Mouse (Mus musculus) heart, postnatal 36 days (tissue): ENCODE data around the gene Gss. TPM values are rescaled to one million over a fixed set of nuclear protein-coding genes. Genes with fewer than 3 reads are reported as not detected.
A peak's percentile ranks its signal among the peaks of the same experiment; 100 is the strongest.
"Not testable (repeated sequence)": the region's sequence is repeated elsewhere in the genome, so short reads cannot be mapped to it uniquely, and the experiment has no call there.

Source experiments
- DNase-seq, 2 experiments: peaks; one replicate each; pipeline ENCODE4 v3.0.0; 2021 to 2022
- intact Hi-C: fragments of 180-260 bp; cut with DNase I; formaldehyde crosslinking; loops from one replicate; pipeline ENCODE4 v1.15.1; 2025
- total RNA-seq, 2 experiments: library from RNA; stranded (reverse); gene quantifications; 2 replicates each; pipeline ENCODE4 v1.2.3; 2021

The Gss gene
- total RNA-seq, 2 experiments from 2014 or later = 14.8 to 16.9 TPM

DNA sequence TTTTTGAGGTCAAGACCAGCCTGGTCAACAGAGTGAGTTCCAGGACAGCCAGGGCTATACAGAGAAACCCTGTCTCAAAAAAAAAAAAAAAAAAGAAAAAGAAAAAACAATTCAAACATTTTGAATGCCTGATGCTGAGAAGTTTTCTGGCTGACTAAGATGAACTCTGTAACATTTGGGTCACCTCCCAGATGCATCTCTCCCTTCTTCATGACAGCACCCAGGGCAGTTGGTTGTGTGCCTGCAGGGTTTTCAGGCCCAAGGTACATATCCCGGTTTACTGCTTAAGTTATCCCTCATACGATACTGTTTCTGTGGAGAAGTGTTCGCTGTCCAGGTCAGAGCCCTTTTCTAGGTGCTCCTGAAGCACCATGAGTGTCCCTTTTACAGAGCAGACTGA, 12.3 kb downstream of the Gss start:
- intact Hi-C loops = no loop called here
- no peak for DNase-seq

GRCm38 (mm10) chr2:155576656-155577055, 16.0 kb downstream of the Gss start:
- DNase-seq = no peak
- intact Hi-C loops = no loop called here

DNA sequence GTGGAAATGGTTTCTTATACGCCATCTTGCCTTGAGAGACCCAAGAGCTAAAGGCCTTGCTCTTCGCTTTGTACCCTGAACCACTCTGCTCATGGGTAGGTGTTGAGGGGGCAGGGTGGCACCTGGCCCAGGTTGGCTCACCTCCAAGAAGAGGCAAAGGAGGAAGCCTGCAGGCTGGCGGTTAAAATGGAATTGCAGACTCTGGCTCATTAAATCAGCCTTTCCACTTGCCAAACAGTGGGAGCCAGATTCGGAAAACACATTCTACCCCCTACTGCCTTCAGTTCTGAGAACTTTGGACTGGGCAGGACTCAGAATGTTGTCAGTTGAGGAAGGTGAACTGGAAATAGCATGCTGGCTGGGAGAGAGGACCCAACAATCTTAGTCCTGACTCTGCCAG, 17.9 kb downstream of the Gss start:
- peak; percentile 16 to 27 for DNase-seq
- intact Hi-C loops = no loop called here

GRCm38 (mm10) chr2:155573996-155574395, 18.6 kb downstream of the Gss start:
- no peak for DNase-seq
- intact Hi-C loops = no loop called here

DNA sequence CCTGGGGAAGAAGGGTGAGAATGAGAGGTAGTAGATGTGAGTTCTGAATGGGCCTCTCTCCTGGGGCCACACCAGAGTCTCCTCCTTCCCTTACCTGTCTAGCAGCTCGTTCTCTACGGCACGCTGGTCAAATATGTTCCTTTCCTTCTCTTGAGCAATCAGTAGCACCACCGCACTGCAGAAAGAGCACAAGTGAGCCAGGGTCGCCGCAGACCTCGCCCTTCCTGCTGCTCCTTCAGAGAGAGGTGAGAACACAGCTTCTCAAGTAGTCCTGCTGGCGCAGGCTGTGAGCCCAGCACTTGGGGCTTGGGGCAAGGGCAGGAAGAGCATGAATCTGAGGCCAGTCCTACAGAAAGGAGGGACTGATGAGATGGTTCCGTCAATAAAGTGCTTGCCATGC, 19.6 kb downstream of the Gss start:
- no peak for DNase-seq
- intact Hi-C loops = no loop called here

DNA sequence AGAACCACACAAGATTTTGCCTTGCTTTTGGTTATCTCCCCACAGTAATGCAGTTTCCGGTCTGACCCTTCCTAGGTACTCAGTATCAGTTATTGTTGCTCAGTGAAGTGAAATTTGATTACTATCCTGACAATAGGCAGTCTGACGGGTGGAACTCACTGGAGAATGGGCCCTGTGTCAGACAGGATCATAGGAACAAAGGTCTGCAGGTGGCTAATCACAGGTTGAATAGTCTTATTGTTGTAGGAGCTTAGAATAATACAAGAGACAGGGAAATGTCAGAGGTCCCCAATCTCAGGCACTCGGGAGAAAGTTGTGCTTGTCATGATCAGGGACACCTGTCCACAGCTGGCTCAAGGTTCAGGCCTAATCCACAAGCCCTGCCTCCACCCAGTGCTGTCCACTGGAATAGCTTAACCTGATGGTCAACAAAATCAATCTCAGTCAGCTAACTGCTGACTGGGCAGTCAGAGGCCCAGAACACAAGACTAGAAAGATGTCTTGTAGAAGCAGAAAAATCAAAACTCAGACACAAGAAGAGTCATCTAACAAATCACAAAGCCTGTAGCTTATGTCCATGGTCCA, 23.3 kb downstream of the Gss start:
- DNase-seq = no peak
- intact Hi-C loops = no loop called here

GRCm38 (mm10) chr2:155567751-155568150, 24.9 kb downstream of the Gss start:
- no peak for DNase-seq
- intact Hi-C loops = no loop called here

DNA sequence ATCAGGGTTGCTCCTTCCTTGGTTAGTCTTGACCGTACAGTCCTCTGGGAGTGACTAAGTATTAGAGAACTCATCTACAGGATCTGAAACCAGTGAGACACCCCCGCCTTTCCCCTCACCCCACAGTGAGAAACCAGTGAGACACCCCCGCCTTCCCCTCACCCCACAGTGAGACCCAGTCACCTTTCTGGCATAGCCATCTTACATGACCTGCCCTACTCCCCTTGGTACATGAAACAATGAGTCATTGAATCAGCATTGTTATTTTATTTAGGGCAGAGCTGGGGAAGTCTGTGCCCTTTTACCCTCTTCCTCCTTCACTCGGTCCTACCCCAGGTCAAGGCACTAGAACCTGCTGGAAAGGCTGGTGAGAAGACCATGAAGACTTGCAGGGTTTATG, 29.7 kb downstream of the Gss start:
- DNase-seq = no peak
- intact Hi-C loops = no loop called here

DNA sequence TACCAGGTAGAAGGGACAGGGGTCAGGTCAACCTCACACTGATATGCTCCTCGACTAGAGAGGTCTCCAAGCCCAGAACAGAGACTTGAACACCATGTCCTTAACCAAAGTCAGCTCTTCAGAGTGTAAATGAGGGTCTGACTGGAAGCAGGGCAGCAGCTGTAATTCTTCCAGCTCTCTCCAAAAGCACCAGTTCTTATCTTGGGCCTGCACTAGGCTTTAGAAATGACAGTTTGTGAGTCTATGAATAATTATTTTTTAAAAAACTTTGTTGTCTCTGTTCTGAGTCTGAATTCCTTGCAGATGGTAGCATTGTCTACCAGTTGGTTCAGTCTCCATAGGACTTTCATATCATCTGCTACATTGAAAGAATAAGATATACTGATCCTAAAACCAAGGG, 30.4 kb downstream of the Gss start:
- DNase-seq = no peak
- intact Hi-C loops = no loop called here

- intact Hi-C loops = no loop called here
- DNase-seq = no peak
These were observed 38.1 kb downstream of the Gss start for GRCm38 (mm10) chr2:155554426-155554985.

- intact Hi-C loops = no loop called here
- no peak for DNase-seq
These were observed 39.7 kb downstream of the Gss start for GRCm38 (mm10) chr2:155552949-155553354.

DNA sequence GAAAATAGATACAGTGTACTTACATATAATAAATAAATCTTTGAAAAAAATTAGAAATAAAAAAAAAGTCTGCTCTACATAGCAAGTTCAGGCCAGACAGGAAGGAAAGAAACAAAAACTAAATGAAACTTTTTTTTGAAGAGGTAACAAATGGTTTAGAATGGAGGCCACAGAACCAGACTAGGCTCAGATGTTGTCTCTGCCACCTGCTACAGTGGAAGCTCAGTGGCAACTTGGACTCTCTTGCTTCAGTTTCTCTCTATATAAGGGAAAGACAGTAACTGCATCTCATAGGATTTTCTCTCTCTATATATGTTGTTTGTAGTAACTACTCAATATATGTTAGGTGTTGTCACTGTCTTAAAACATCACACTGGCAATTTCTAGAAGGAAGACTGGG, 40.3 kb downstream of the Gss start:
- intact Hi-C loops = no loop called here
- no peak for DNase-seq

DNA sequence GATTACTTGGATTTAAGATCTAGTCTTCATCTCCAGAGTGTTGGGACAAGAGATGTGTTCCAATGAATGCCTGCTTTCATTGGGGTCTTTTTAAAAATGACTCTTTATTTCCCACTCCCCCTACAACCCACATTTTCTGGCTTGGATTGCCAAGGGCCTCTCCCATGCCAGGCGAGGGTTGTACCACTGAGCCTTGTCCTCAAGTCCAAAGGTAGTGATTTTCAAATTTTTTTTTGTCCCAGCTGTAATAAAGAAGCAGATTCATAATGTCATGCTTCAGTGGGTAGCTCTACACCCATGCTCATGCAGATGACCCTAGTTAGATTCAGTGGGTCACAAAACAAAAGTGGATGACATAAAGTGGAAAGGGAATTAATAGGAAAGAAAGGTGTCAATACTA, 45.7 kb downstream of the Gss start:
- intact Hi-C loops = no loop called here

DNA sequence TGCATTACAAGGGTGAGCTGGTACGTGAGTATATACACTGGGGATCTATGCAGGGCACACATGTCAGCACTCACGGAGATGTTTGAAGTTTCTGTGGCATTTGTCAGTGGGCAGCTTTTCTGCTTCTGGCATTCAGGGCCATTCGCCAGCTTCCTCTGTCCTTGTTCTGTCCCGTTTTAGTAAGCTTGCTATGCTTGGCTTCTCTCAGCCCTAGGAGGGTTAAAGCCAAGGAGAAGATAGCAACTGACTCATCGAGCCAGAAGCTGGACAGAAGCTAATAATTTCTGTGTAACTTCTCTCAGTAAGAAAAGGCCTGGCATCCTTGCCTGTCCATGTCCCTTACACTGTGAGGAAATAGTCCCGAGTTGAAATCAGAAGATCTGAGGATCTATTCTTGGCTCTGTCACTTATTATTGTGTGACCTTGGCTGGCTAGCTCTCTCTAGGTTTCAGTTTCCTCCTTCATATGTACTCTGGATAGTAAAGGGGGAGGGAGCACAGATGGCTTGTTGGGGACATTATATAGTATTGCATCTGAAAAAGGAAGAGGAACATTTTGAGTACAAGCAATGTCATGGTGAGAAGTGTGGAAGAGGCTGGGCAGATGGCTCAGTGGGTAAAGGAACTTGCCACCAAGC, 51.7 kb downstream of the Gss start:
- peak; percentile 38 to 43 for DNase-seq
- intact Hi-C loops = no loop called here

More for the DNA sequence above, 45.7 kb downstream of the Gss start:
- no peak for DNase-seq

- DNase-seq = no peak
- intact Hi-C loops = no loop called here
These were observed 52.9 kb downstream of the Gss start for GRCm38 (mm10) chr2:155539696-155540095.

DNA sequence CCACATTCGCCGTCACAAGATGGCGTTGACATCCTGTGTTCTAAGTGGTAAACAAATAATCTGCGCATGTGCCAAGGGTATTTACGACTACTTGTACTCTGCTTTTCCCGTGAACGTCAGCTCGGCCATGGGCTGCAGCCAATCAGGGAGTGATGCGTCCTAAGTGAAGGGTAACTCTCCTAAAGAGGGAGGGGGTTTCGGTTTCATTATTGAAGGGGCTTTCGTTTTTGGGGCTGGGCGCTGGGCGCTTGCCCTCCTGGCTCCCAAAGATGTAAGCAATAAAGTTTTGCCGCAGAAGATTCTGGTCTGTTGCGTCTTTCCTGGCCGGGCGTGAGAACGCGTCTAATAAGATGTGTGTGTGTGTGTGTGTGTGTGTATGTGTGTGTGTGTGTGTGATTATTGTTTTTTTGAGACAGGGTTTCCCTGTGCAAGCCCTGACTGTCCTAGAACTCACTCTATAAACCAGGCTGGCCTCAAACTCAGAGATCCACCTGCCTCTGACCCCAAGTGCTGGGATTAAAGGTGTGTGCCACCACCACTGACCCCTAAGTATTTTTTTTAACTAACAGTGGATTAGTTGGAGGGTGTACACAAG, 54.0 kb downstream of the Gss start:
- DNase-seq, intact Hi-C loops: not testable (repeated sequence)

GRCm38 (mm10) chr2:155537761-155538462, 54.7 kb downstream of the Gss start:
- intact Hi-C loops = no loop called here
- DNase-seq = no peak

DNA sequence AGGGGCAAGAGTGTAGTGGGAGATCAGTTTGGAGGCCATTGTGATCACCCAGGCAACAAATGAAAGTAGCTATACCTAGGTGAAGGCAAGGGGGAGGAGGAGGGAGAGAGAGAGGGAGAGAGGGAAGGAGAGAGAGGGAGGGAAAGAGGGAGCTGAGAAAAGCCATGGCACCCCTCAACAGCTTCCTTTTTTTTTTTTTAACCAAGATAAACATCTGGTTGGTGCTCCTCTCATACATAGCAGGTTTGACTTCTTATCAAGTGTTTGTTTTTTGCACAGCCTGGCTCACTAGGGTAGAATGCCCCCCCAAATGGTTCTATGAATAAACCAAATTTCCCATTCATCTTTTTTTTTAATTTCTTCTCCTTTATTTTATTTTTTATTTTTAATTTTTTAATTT, 56.3 kb downstream of the Gss start:
- no peak for DNase-seq
- intact Hi-C loops = no loop called here

- intact Hi-C loops = no loop called here
- DNase-seq = no peak
These were observed 65.2 kb downstream of the Gss start for GRCm38 (mm10) chr2:155527367-155527766.

- DNase-seq = no peak
- intact Hi-C loops = no loop called here
These were observed 68.2 kb downstream of the Gss start for GRCm38 (mm10) chr2:155524378-155524777.

DNA sequence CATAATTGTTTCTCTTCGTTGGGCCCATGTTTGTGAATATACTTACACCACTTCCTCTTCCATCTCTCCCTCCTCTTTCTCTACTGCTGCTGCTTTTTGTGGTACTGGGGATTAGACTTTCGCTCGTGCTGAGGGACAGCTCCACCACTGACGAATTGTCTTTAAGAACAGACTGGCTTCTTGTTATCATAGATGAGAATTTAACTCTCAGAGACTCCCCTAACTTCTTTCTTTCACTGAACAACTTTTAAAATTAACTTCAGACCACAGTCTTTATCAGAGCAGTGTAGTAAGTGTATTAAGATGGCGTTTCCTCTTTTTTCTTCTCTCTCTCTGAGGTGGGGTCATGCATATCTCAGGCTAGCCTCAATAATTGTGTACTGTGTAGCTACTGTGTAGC, 68.9 kb downstream of the Gss start:
- no peak for DNase-seq
- intact Hi-C loops = no loop called here
